ENCODE assay signal across 8 mouse cellular contexts in genomic region chr8:124290911-124291691, GRCm38 (mm10). TPM values are rescaled to one million over a fixed set of nuclear protein-coding genes. Genes with fewer than 3 reads are reported as not detected.
DNase-seq lines count a peak whose midpoint lies in the region; ATAC-seq and TF ChIP-seq lines count a peak whose summit lies in the region.
"Had no signal": no experiment of that assay in that cellular context is flagged by ENCODE, and none has a peak within 500 bp of the region (broad histone marks: within the 10 kb centered on the region; RNA-seq: fewer than 3 reads in every experiment).

No protein-coding gene starts in this region.

- H3K9ac ChIP-seq in ES-Bruce4 (ENCODE audit: low read depth, poor library complexity, severe bottlenecking), result no peak overlapping the region

- peak; percentile 39 for DNase-seq in kidney, adult 9 months
- DNase-seq in kidney, adult 8-10 months, result no peak
- peak; percentile 59 for DNase-seq in 416B (ENCODE audit: low read depth)
- no peak for DNase-seq in right cerebral cortex, postnatal 25 days
- DNase-seq in right cerebral cortex, adult 18-20 months, result no peak

- peak; percentile 18 for TF ChIP-seq CTCF in ES-Bruce4 (IDR thresholded peaks at IDR 0.05; ENCODE audit: low read depth, low read length)

- no peak overlapping the region for H3K4me3 ChIP-seq in ES-Bruce4 (ENCODE audit: low read depth, low read length)
- H3K4me3 ChIP-seq: heart, embryonic 10.5 days had no signal

- TF ChIP-seq POLR2A in ES-Bruce4 (IDR thresholded peaks at IDR 0.05; ENCODE audit: insufficient read depth, low read length), result no peak

- no peak overlapping the region for H3K27ac ChIP-seq in ES-Bruce4 (ENCODE audit: insufficient read depth, low read length)
- H3K27ac ChIP-seq: heart, embryonic 10.5 days had no signal

- H3K27me3 ChIP-seq in ES-Bruce4 (ENCODE audit: control insufficient read depth, insufficient read depth, low read length, poor library complexity, severe bottlenecking), result no peaks in the 10 kb centered on the region

- H3K36me3 ChIP-seq in ES-Bruce4 (ENCODE audit: control insufficient read depth, insufficient read depth, low read length, poor library complexity, severe bottlenecking), result no peaks in the 10 kb centered on the region

- H3K4me1 ChIP-seq in ES-Bruce4 (ENCODE audit: control insufficient read depth, insufficient read depth, low read length), result no peaks in the 10 kb centered on the region

- 0 out of 4 replicates have a peak, but pooled peaks have one; percentile 20 to 23 for ATAC-seq in hematopoietic stem cell, adult 5-6 weeks (replicated peaks in 1 of 2; ENCODE audit: insufficient read depth in 1 of 2, low FRiP score in 2 of 2, low TSS enrichment in 1 of 2, low read depth in 1 of 2, poor library complexity in 2 of 2, severe bottlenecking in 2 of 2)

- TF ChIP-seq EP300 in ES-Bruce4 (IDR thresholded peaks at IDR 0.05; ENCODE audit: insufficient read depth, low read depth, low read length), result no peak

- no peaks in the 10 kb centered on the region for H3K9me3 ChIP-seq in ES-Bruce4 (replicated peaks; ENCODE audit: control insufficient read depth, insufficient read depth, low read length, poor library complexity, severe bottlenecking)
- H3K9me3 ChIP-seq: heart, embryonic 10.5 days had no signal

RNA-seq across cellular contexts. Expression of gene Galnt2, which starts 59.9 kb away (rescaled TPM):
- polyA plus RNA-seq in ES-Bruce4 (2011; ENCODE audit: insufficient read depth, insufficient read length, low read depth, missing spikeins), result 5.6 and 11.5 TPM in 2 replicates
- total RNA-seq in hematopoietic stem cell, adult 5-6 weeks (2017), result 26.9 and 42.6 TPM in 2 replicates

Comparison
In these comparisons a context has a peak if more than half of its experiments do, and no peak if none do; other contexts are left out.
1. DNase-seq: peak in kidney, adult 9 months (single experiment) and 416B (single experiment); none in kidney, adult 8-10 months (0 of 2), right cerebral cortex, postnatal 25 days (single experiment) and right cerebral cortex, adult 18-20 months (single experiment).